Mouse (Mus musculus): ENCODE measurements at regions not wholly inside any gene's neighbourhood (a gene's known extent, or its start where the extent isn't known, plus 50 kb on each side); places are given as distances from the start of the nearest gene placed in this dataset.

GRCm38 (mm10) chr2:137571146-137571545 is 454.7 kb upstream of the Jag1 start:
- no peak overlapping the region for H3K4me3 ChIP-seq (ENCODE audit: insufficient read depth, low read length)
- H3K4me1 ChIP-seq (ENCODE audit: control insufficient read depth, insufficient read depth, low read length) = no peaks in the 10 kb centered on the region
- H3K27ac ChIP-seq (ENCODE audit: insufficient read depth, low read depth, low read length) = no peak overlapping the region
- TF ChIP-seq CTCF (IDR thresholded peaks at IDR 0.05; ENCODE audit: low read depth, low read length) (no peak), POLR2A (IDR thresholded peaks at IDR 0.05; ENCODE audit: borderline replicate concordance, low read depth, low read length) (no peak)

GRCm38 (mm10) chr2:137566619-137567018 is 450.2 kb upstream of the Jag1 start:
- TF ChIP-seq CTCF (IDR thresholded peaks at IDR 0.05; ENCODE audit: low read depth, low read length) = no peak
- no peak for TF ChIP-seq POLR2A (IDR thresholded peaks at IDR 0.05; ENCODE audit: borderline replicate concordance, low read depth, low read length)
- Histone ChIP-seq H3K4me1 (ENCODE audit: control insufficient read depth, insufficient read depth, low read length) (no peaks in the 10 kb centered on the region), H3K27ac (ENCODE audit: insufficient read depth, low read depth, low read length) (no peak overlapping the region), H3K4me3 (ENCODE audit: insufficient read depth, low read length) (no peak overlapping the region)

GRCm38 (mm10) chr2:137564064-137564624 is 447.7 kb upstream of the Jag1 start:
- TF ChIP-seq POLR2A (IDR thresholded peaks at IDR 0.05; ENCODE audit: borderline replicate concordance, low read depth, low read length) (no peak), CTCF (IDR thresholded peaks at IDR 0.05; ENCODE audit: low read depth, low read length) (no peak)
- Histone ChIP-seq H3K4me3 (ENCODE audit: insufficient read depth, low read length) (no peak overlapping the region), H3K4me1 (ENCODE audit: control insufficient read depth, insufficient read depth, low read length) (no peaks in the 10 kb centered on the region), H3K27ac (ENCODE audit: insufficient read depth, low read depth, low read length) (no peak overlapping the region)

- H3K4me3 ChIP-seq (ENCODE audit: insufficient read depth, low read length) = no peak overlapping the region
- TF ChIP-seq CTCF (IDR thresholded peaks at IDR 0.05; ENCODE audit: low read depth, low read length) (no peak), POLR2A (IDR thresholded peaks at IDR 0.05; ENCODE audit: borderline replicate concordance, low read depth, low read length) (no peak)
Measured at GRCm38 (mm10) chr2:137560366-137560765, 443.9 kb upstream of the Jag1 start.

GRCm38 (mm10) chr2:137553871-137554270 is 437.4 kb upstream of the Jag1 start:
- no peak for TF ChIP-seq CTCF (IDR thresholded peaks at IDR 0.05; ENCODE audit: low read depth, low read length)
- no peak for TF ChIP-seq POLR2A (IDR thresholded peaks at IDR 0.05; ENCODE audit: borderline replicate concordance, low read depth, low read length)
- Histone ChIP-seq H3K27ac (ENCODE audit: insufficient read depth, low read depth, low read length) (no peak overlapping the region), H3K4me1 (ENCODE audit: control insufficient read depth, insufficient read depth, low read length) (no peaks in the 10 kb centered on the region), H3K4me3 (ENCODE audit: insufficient read depth, low read length) (no peak overlapping the region)

More at GRCm38 (mm10) chr2:137560366-137560765, 443.9 kb upstream of the Jag1 start:
- no peaks in the 10 kb centered on the region for H3K4me1 ChIP-seq (ENCODE audit: control insufficient read depth, insufficient read depth, low read length)
- no peak overlapping the region for H3K27ac ChIP-seq (ENCODE audit: insufficient read depth, low read depth, low read length)

- Histone ChIP-seq H3K4me1 (ENCODE audit: control insufficient read depth, insufficient read depth, low read length) (no peaks in the 10 kb centered on the region), H3K27ac (ENCODE audit: insufficient read depth, low read depth, low read length) (no peak overlapping the region), H3K4me3 (ENCODE audit: insufficient read depth, low read length) (no peak overlapping the region)
- TF ChIP-seq POLR2A (IDR thresholded peaks at IDR 0.05; ENCODE audit: borderline replicate concordance, low read depth, low read length) (no peak), CTCF (IDR thresholded peaks at IDR 0.05; ENCODE audit: low read depth, low read length) (no peak)
Measured at GRCm38 (mm10) chr2:137536581-137536980, 420.1 kb upstream of the Jag1 start.

GRCm38 (mm10) chr2:137516271-137516670 is 399.8 kb upstream of the Jag1 start:
- no peak for TF ChIP-seq CTCF (IDR thresholded peaks at IDR 0.05; ENCODE audit: low read depth, low read length)
- no peak for TF ChIP-seq POLR2A (IDR thresholded peaks at IDR 0.05; ENCODE audit: borderline replicate concordance, low read depth, low read length)
- Histone ChIP-seq H3K27ac (ENCODE audit: insufficient read depth, low read depth, low read length) (no peak overlapping the region), H3K4me3 (ENCODE audit: insufficient read depth, low read length) (no peak overlapping the region), H3K4me1 (ENCODE audit: control insufficient read depth, insufficient read depth, low read length) (no peaks in the 10 kb centered on the region)

- no peak overlapping the region for H3K27ac ChIP-seq (ENCODE audit: insufficient read depth, low read depth, low read length)
- H3K4me3 ChIP-seq (ENCODE audit: insufficient read depth, low read length) = no peak overlapping the region
- TF ChIP-seq CTCF (IDR thresholded peaks at IDR 0.05; ENCODE audit: low read depth, low read length) = no peak
- no peak for TF ChIP-seq POLR2A (IDR thresholded peaks at IDR 0.05; ENCODE audit: borderline replicate concordance, low read depth, low read length)
- H3K4me1 ChIP-seq (ENCODE audit: control insufficient read depth, insufficient read depth, low read length) = no peaks in the 10 kb centered on the region
Measured at GRCm38 (mm10) chr2:137515043-137515442, 398.6 kb upstream of the Jag1 start.

- TF ChIP-seq POLR2A (IDR thresholded peaks at IDR 0.05; ENCODE audit: borderline replicate concordance, low read depth, low read length) = no peak
- no peak for TF ChIP-seq CTCF (IDR thresholded peaks at IDR 0.05; ENCODE audit: low read depth, low read length)
- no peak overlapping the region for H3K4me3 ChIP-seq (ENCODE audit: insufficient read depth, low read length)
- H3K27ac ChIP-seq (ENCODE audit: insufficient read depth, low read depth, low read length) = no peak overlapping the region
- H3K4me1 ChIP-seq (ENCODE audit: control insufficient read depth, insufficient read depth, low read length) = no peaks in the 10 kb centered on the region
Measured at GRCm38 (mm10) chr2:137513895-137514506, 397.6 kb upstream of the Jag1 start.

GRCm38 (mm10) chr2:137510671-137511235 is 394.3 kb upstream of the Jag1 start:
- no peak overlapping the region for H3K4me3 ChIP-seq (ENCODE audit: insufficient read depth, low read length)
- H3K27ac ChIP-seq (ENCODE audit: insufficient read depth, low read depth, low read length) = no peak overlapping the region
- H3K4me1 ChIP-seq (ENCODE audit: control insufficient read depth, insufficient read depth, low read length) = no peaks in the 10 kb centered on the region
- TF ChIP-seq CTCF (IDR thresholded peaks at IDR 0.05; ENCODE audit: low read depth, low read length) (no peak), POLR2A (IDR thresholded peaks at IDR 0.05; ENCODE audit: borderline replicate concordance, low read depth, low read length) (no peak)
